Mouse (Mus musculus): Measurements from ENCODE around the gene Taf3. TPM values are rescaled to one million over a fixed set of nuclear protein-coding genes. Genes with fewer than 3 reads are reported as not detected.

Taf3 gene
- polyA plus RNA-seq, 1 experiment from 2014 or later: 8.1 TPM

DNA sequence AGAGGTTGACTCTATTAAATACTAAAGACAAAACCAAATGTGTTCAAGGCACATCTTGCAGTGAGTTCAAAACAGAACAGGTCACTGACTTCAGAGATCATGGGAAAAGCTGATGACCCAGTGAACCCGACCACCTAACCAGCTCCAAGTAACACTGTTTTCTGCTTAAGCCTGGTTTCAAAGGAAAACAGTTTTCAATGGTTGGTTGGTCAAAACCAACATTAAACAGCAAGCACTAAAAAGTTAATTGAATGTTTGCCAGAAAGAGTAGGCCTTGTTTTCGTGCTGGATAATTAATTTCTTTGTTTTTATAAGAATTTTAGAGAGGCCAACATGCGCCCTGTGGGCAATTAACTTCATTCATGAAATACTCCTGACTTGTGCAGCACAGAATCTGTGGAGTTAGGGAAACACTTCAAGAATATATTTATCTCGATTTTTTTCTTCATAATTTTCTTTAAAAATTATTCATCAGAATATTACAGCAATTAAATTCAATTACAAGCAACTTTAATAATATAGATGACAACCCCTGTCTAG lies 57.6 kb downstream of the Taf3 start:
- in situ Hi-C loops (cut with MboI; ENCODE audit: low pct_unique_long_range_greater_than_20kb): loop anchor here (10.0 kb wide), 1 partner anchor 506 kb away; no protein-coding TSS in a partner anchor
- no peaks in the 10 kb centered on the region for H3K27me3 ChIP-seq
- ChIA-PET CTCF (no interaction called here), POLR2A (no interaction called here)
- TF ChIP-seq CTCF (IDR thresholded peaks at IDR 0.05): no peak
- DNase-seq (ENCODE audit: low read depth, low spot score): peak; percentile 53
- ATAC-seq: peak; percentile 59

DNA sequence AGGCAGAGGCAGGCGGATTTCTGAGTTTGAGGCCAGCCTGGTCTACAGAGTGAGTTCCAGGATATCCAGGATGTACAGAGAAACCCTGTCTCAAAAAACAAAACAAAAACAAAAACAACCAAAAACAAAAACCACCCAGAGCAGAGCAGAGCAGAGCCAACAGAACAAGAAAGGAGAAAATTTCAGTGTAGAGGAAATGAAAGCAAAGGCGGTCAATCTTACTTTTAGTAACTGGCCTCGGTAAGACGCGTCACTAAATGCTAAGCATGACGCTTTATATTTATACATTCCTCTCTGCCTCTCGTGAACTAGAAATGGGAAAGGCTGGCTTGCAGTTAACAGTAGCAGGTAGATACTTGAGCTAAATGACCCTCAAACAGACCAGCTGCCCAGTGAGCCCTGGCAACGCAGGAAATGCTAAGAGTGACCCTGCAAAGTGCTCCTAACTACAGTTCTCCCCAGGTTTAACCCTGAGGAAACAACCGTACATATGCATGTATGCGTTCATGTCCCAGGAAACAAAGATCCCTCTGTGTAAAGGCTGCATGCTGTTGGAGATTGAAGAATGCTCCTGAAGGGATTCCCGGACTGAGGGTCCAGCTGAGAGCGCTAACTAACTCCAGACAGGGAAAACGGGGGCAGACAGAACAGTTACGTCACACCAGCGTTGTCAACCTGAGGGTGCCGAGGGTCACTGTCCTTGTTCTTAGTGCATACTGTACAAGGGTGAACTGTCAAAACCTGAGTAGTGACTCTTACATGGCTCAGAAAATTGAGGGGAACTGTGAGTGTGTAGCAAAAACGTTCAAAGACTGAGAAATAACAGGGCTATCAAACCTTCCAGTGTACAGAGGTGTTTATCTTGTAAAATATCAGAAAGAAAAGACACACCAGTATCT lies 58.5 kb downstream of the Taf3 start:
- H3K27me3 ChIP-seq: no peaks in the 10 kb centered on the region
- in situ Hi-C loops (cut with MboI; ENCODE audit: low pct_unique_long_range_greater_than_20kb): loop anchor here (10.0 kb wide), 1 partner anchor 505 kb away; no protein-coding TSS in a partner anchor
- DNase-seq (ENCODE audit: low read depth, low spot score) (no peak), ATAC-seq (no peak)
- CTCF ChIA-PET: no interaction called here
- POLR2A ChIA-PET: no interaction called here
- no peak for TF ChIP-seq CTCF (IDR thresholded peaks at IDR 0.05)

DNA sequence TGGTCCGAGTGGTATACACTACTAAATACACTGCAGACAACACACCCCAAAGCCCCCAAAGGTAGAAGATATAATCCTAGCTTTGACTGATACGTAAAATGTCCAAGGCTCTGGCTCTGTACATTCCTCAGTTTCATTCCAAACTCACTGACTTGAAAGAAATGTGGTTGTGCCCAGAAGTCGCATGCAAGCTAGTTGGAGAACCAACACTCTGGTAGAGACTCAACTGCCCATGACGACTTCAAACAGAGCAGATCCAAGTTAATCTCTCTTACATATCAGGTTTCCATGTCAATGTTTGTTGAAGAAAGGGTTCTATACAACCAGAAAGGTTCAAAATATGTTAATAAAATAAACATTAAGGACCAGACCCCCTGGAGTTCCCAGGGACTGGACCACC lies 60.1 kb downstream of the Taf3 start:
- TF ChIP-seq CTCF (IDR thresholded peaks at IDR 0.05): no peak
- in situ Hi-C loops (cut with MboI; ENCODE audit: low pct_unique_long_range_greater_than_20kb): no loop called here
- H3K27me3 ChIP-seq: no peaks in the 10 kb centered on the region
- ChIA-PET CTCF (interaction anchor here (1.0 to 1.2 kb wide), 2 partner anchors 9 to 21 kb away, joined by 3 to 4 read pairs; no protein-coding TSS in a partner anchor), POLR2A (no interaction called here)
- DNase-seq (ENCODE audit: low read depth, low spot score) (peak; percentile 42), ATAC-seq (peak; percentile 86)

DNA sequence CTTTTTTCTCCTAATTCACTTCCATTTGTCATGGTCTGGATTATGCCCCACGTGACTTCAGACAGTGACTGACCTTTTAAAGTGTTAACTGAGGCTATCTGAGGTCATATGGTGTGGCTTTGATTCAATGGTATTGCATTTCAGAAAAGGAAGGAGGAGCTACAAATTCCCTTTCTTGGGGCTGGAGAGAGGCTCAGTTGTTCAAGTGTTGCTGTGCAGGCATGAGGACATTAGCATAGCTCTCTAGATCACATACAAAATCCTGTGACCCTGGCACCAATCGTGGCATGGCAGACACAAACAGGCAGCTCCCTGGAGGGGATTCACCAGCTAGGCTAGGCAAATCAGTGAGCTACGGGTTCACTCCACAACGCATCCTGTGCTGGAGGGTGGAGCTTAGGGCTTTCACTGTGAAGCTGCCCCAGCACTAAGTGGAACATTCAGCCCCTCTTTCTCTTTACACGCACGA lies 62.4 kb downstream of the Taf3 start:
- ATAC-seq: no peak
- POLR2A ChIA-PET: no interaction called here
- no peaks in the 10 kb centered on the region for H3K27me3 ChIP-seq
- no peak for TF ChIP-seq CTCF (IDR thresholded peaks at IDR 0.05)
- in situ Hi-C loops (cut with MboI; ENCODE audit: low pct_unique_long_range_greater_than_20kb): no loop called here
- CTCF ChIA-PET: no interaction called here
- no peak for DNase-seq (ENCODE audit: low read depth, low spot score)

DNA sequence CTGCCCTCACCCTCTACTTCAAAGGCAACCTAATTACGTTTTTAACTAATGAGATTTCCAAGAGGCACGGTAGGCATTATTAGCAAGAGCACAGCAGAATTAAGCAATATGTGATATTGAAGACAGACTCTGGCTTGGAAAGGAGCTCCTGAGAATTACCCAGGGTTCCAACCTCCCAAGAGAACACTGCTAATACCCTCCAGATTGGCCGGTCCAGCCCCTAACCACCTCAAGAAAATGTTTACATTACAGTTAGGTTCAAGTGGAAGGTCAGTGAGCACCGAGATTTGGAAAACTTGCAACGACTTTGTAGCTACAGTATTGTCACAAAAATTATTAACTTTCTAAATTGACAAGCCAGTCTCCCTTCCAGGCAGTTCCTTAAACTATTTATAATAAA lies 66.0 kb downstream of the Taf3 start:
- ChIA-PET CTCF (no interaction called here), POLR2A (no interaction called here)
- DNase-seq (ENCODE audit: low read depth, low spot score) (no peak), ATAC-seq (no peak)
- H3K27me3 ChIP-seq: no peaks in the 10 kb centered on the region
- in situ Hi-C loops (cut with MboI; ENCODE audit: low pct_unique_long_range_greater_than_20kb): no loop called here
- no peak for TF ChIP-seq CTCF (IDR thresholded peaks at IDR 0.05)

DNA sequence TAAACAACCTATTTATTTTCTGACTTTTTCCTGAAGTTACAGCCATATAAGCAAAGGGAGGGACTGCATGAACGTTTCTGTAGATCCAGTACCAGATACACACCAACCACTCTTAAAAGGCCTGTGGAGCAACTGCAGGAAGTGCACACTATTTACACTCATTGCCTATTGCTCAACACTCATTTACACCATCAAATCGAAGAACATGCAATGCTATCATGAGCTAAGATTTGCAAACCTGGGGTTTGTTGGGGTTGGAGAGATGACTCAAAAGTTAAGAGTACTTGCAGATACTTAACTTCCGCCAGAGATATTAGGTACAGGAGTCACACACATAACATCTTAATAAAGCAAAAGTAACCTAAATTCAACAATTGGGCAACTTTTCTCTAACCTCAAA lies 76.5 kb downstream of the Taf3 start:
- in situ Hi-C loops (cut with MboI; ENCODE audit: low pct_unique_long_range_greater_than_20kb): no loop called here
- no peaks in the 10 kb centered on the region for H3K27me3 ChIP-seq
- CTCF ChIA-PET: no interaction called here
- POLR2A ChIA-PET: no interaction called here
- TF ChIP-seq CTCF (IDR thresholded peaks at IDR 0.05): no peak
- DNase-seq (ENCODE audit: low read depth, low spot score): no peak
- no peak for ATAC-seq

DNA sequence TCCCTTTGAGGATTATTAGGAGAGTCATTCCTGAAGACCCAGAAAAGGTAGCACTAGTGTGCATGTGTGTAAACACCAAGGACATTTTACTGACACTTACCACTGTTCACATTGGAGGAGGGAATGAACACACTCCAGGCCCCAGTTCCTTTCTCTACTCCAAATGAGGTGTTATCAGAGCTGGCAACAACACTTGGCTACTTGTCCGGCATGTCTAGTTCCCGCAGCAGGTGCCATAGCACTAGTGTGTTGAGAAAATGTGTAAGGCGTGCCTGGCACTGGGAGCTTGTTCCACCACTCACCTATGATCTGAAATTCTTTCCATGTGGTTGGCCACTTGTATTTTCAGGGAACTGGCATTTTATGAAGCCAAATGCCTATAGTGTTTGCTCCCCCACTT lies 77.8 kb downstream of the Taf3 start:
- ChIA-PET CTCF (interaction anchor here (1.2 kb wide), 1 partner anchor 27 kb away, joined by 3 read pairs; no protein-coding TSS in a partner anchor), POLR2A (no interaction called here)
- TF ChIP-seq CTCF (IDR thresholded peaks at IDR 0.05): no peak
- in situ Hi-C loops (cut with MboI; ENCODE audit: low pct_unique_long_range_greater_than_20kb): no loop called here
- ATAC-seq: no peak
- DNase-seq (ENCODE audit: low read depth, low spot score): no peak
- no peaks in the 10 kb centered on the region for H3K27me3 ChIP-seq

DNA sequence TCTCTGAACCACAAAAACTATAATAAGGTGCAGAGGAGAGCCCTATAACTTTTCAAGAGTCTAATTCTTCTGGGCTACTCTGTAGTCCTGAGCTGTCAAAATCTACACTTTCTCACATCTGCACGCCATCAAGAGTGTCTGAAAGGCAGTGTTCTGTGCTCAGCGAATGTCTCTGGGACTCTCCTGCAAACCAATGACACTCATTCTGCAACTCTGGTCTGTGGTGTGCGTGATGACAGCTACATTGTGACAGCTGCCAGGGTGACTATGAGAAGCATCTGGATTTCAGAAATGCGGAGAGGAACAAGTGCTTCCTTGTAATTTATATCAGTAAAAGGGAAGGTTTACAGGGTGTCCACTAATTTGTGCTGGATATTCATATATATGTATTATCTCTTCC lies 78.2 kb downstream of the Taf3 start:
- ATAC-seq: no peak

DNA sequence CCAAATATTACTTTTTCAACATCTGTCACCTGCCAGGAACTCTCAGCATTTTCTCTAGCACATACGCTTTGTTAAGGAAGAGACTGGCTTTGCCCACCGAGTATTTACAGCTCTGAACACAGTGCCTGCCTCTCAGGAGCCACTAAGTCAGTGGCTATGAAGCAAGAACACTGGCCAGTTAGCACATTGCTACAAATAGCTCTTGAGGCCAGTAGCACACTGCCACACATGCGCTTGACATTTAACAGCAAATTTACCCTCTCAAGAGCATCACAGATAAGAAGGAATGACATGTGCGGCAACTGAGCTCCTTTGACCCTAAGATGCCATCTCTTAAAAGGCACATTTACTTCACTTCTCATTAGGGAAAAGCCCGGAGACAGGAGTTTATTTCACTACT lies 78.7 kb downstream of the Taf3 start:
- in situ Hi-C loops (cut with MboI; ENCODE audit: low pct_unique_long_range_greater_than_20kb): no loop called here
- POLR2A ChIA-PET: no interaction called here
- ATAC-seq: no peak
- no peaks in the 10 kb centered on the region for H3K27me3 ChIP-seq
- DNase-seq (ENCODE audit: low read depth, low spot score): no peak
- CTCF ChIA-PET: interaction anchor here (1.2 kb wide), 1 partner anchor 26 kb away, joined by 3 read pairs; no protein-coding TSS in a partner anchor
- no peak for TF ChIP-seq CTCF (IDR thresholded peaks at IDR 0.05)

More for the DNA sequence above, 78.2 kb downstream of the Taf3 start:
- ChIA-PET CTCF (interaction anchor here (1.2 kb wide), 1 partner anchor 27 kb away, joined by 3 read pairs; no protein-coding TSS in a partner anchor), POLR2A (no interaction called here)
- in situ Hi-C loops (cut with MboI; ENCODE audit: low pct_unique_long_range_greater_than_20kb): no loop called here
- no peaks in the 10 kb centered on the region for H3K27me3 ChIP-seq
- DNase-seq (ENCODE audit: low read depth, low spot score): no peak
- TF ChIP-seq CTCF (IDR thresholded peaks at IDR 0.05): no peak

DNA sequence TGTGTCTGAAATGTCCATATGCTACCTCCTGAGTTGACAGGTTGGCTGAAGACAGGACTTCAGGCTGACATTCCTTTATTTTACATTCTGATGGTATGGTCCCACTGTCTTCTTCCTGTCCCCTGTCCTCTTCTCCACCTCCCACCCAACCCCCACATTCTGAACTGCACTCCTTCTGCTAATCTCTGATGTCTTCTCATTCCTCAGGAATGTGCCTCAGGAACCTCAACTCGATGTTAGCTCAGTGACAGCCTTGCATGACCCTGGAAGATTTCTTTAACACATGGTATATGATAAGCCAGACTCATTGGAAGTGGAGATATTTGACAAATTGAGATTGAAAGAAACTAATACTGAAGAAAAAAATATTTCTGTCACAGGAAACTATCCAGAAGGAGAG lies 81.8 kb downstream of the Taf3 start:
- peak; percentile 57 for ATAC-seq
- POLR2A ChIA-PET: no interaction called here
- CTCF ChIA-PET: no interaction called here
- TF ChIP-seq CTCF (IDR thresholded peaks at IDR 0.05): no peak
- in situ Hi-C loops (cut with MboI; ENCODE audit: low pct_unique_long_range_greater_than_20kb): no loop called here
- no peaks in the 10 kb centered on the region for H3K27me3 ChIP-seq
- DNase-seq (ENCODE audit: low read depth, low spot score): no peak

DNA sequence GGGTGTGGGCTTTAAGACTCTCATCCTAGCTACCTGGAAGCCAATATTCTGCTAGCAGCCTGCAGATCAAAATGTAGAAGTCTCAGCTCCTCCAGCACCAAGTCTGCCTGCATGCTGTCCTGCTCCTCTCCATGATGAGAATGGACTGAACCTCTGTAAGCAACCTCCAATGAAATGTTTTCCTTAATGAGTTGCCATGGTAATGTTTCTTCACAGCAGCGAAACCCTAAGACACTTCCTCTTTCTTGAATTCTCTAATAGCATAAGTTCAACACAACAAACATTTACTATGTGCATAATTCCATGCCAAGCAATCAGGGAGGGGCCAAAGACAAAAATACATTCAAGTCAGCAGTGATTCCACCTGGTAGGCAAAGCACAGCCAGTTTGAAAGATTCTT lies 82.8 kb downstream of the Taf3 start:
- ChIA-PET CTCF (interaction anchor here (1.3 kb wide), 1 partner anchor 14 kb away, joined by 4 read pairs; no protein-coding TSS in a partner anchor), POLR2A (no interaction called here)
- in situ Hi-C loops (cut with MboI; ENCODE audit: low pct_unique_long_range_greater_than_20kb): no loop called here
- no peak for TF ChIP-seq CTCF (IDR thresholded peaks at IDR 0.05)
- no peaks in the 10 kb centered on the region for H3K27me3 ChIP-seq
- ATAC-seq (no peak), DNase-seq (ENCODE audit: low read depth, low spot score) (no peak)
